Mouse (Mus musculus) cortical plate, adult 2 months (tissue): ENCODE results near the gene Gsto2. TPM values are rescaled to one million over a fixed set of nuclear protein-coding genes. Genes with fewer than 3 reads are reported as not detected.
A peak's percentile ranks its signal among the peaks of the same experiment; 100 is the strongest.

Experiments
- H3K27ac ChIP-seq: fragments of 200-500 bp; 2 replicates; pipeline ENCODE4 v1.5.1; 2012; ENCODE audit warnings: low read length, control low read depth, inconsistent platforms; ENCODE audit not compliant: insufficient read depth
- H3K4me1 ChIP-seq: fragments of 200-500 bp; 2 replicates; pipeline ENCODE4 v1.6.1; 2011; ENCODE audit warnings: low read length; ENCODE audit not compliant: control insufficient read depth, insufficient read depth
- H3K4me3 ChIP-seq: fragments of 200-500 bp; 2 replicates; pipeline ENCODE4 v1.5.1; 2011; ENCODE audit warnings: mild to moderate bottlenecking, low read length, control low read depth; ENCODE audit not compliant: insufficient read depth
- CTCF ChIP-seq: fragments of 200-500 bp; IDR thresholded peaks from 2 replicates; pipeline ENCODE4 v1.5.1; 2011; ENCODE audit warnings: mild to moderate bottlenecking, control low read depth, low read length; ENCODE audit not compliant: insufficient read depth; ENCODE audit errors: extremely low read depth
- POLR2A ChIP-seq: fragments of 200-500 bp; IDR thresholded peaks from 2 replicates; pipeline ENCODE4 v1.6.1; 2011; ENCODE audit warnings: mild to moderate bottlenecking, low read length, control low read depth; ENCODE audit not compliant: insufficient read depth; ENCODE audit errors: extremely low read depth
- polyA plus RNA-seq: library from polyadenylated mRNA; depleted of rRNA; stranded (reverse); fragments of >200 nt; gene quantifications from 2 replicates; pipeline ENCODE4 v1.2.3, GENCODE M21; 2012

Gsto2 gene
- polyA plus RNA-seq, 1 experiment: 3.2 TPM

GRCm38 (mm10) chr19:47887417-47887816 lies 22.1 kb downstream of the Gsto2 start:
- no peaks in the 10 kb centered on the region for H3K4me1 ChIP-seq
- H3K27ac ChIP-seq: no peak overlapping the region
- TF ChIP-seq POLR2A (no peak), CTCF (no peak)
- no peak overlapping the region for H3K4me3 ChIP-seq

GRCm38 (mm10) chr19:47888037-47888436 lies 22.7 kb downstream of the Gsto2 start:
- H3K27ac ChIP-seq: no peak overlapping the region
- TF ChIP-seq POLR2A: no peak
- no peak for TF ChIP-seq CTCF
- no peak overlapping the region for H3K4me3 ChIP-seq
- H3K4me1 ChIP-seq: no peaks in the 10 kb centered on the region

GRCm38 (mm10) chr19:47890489-47891130 lies 25.3 kb downstream of the Gsto2 start:
- no peak overlapping the region for H3K27ac ChIP-seq
- no peaks in the 10 kb centered on the region for H3K4me1 ChIP-seq
- TF ChIP-seq POLR2A: no peak
- TF ChIP-seq CTCF: no peak
- no peak overlapping the region for H3K4me3 ChIP-seq

- no peaks in the 10 kb centered on the region for H3K4me1 ChIP-seq
- H3K4me3 ChIP-seq: no peak overlapping the region
- H3K27ac ChIP-seq: no peak overlapping the region
- TF ChIP-seq CTCF (no peak), POLR2A (no peak)
These were observed 26.4 kb downstream of the Gsto2 start for GRCm38 (mm10) chr19:47891562-47892312.

GRCm38 (mm10) chr19:47893092-47893491 lies 27.8 kb downstream of the Gsto2 start:
- no peak overlapping the region for H3K27ac ChIP-seq
- no peak overlapping the region for H3K4me3 ChIP-seq
- TF ChIP-seq POLR2A: no peak
- TF ChIP-seq CTCF: no peak
- no peaks in the 10 kb centered on the region for H3K4me1 ChIP-seq

- Histone ChIP-seq H3K27ac (no peak overlapping the region), H3K4me1 (no peaks in the 10 kb centered on the region), H3K4me3 (no peak overlapping the region)
- TF ChIP-seq POLR2A (no peak), CTCF (no peak)
These were observed 33.2 kb downstream of the Gsto2 start for GRCm38 (mm10) chr19:47898472-47899079.

- Histone ChIP-seq H3K27ac (no peak overlapping the region), H3K4me3 (no peak overlapping the region), H3K4me1 (no peaks in the 10 kb centered on the region)
- TF ChIP-seq POLR2A (no peak), CTCF (0 out of 2 replicates have a peak, but pooled peaks have one; percentile 13)
These were observed 34.7 kb downstream of the Gsto2 start for GRCm38 (mm10) chr19:47900012-47900411.

- TF ChIP-seq POLR2A (no peak), CTCF (no peak)
- Histone ChIP-seq H3K27ac (no peak overlapping the region), H3K4me1 (no peaks in the 10 kb centered on the region), H3K4me3 (no peak overlapping the region)
These were observed 35.2 kb downstream of the Gsto2 start for GRCm38 (mm10) chr19:47900558-47900957.

GRCm38 (mm10) chr19:47902316-47903201 lies 37.2 kb downstream of the Gsto2 start:
- H3K4me1 ChIP-seq: no peaks in the 10 kb centered on the region
- no peak overlapping the region for H3K27ac ChIP-seq
- TF ChIP-seq CTCF: no peak
- no peak overlapping the region for H3K4me3 ChIP-seq

GRCm38 (mm10) chr19:47903679-47904078 lies 38.3 kb downstream of the Gsto2 start:
- Histone ChIP-seq H3K4me3 (no peak overlapping the region), H3K4me1 (no peaks in the 10 kb centered on the region), H3K27ac (no peak overlapping the region)
- no peak for TF ChIP-seq CTCF
- TF ChIP-seq POLR2A: no peak
